In genomic region chr7:80171345-80171744, GRCm38 (mm10) we compare ENCODE assay signal across 9 mouse cellular contexts. TPM values are rescaled to one million over a fixed set of nuclear protein-coding genes. Genes with fewer than 3 reads are reported as not detected.
DNase-seq lines count a peak whose midpoint lies in the region; ATAC-seq and TF ChIP-seq lines count a peak whose summit lies in the region.
"Had no signal": no experiment of that assay in that cellular context is flagged by ENCODE, and none has a peak within 500 bp of the region (broad histone marks: within the 10 kb centered on the region; RNA-seq: fewer than 3 reads in every experiment).

No protein-coding gene starts in this region.

- no peaks in the 10 kb centered on the region for H3K36me3 ChIP-seq in spleen, adult 2 months (ENCODE audit: control insufficient read depth, insufficient read depth, low read length)
- no peaks in the 10 kb centered on the region for H3K36me3 ChIP-seq in hindbrain, embryonic 12.5 days
- no peaks in the 10 kb centered on the region for H3K36me3 ChIP-seq in stomach, postnatal 0 days (ENCODE audit: control insufficient read depth, insufficient read depth, low read length)

- ATAC-seq in hindbrain, embryonic 12.5 days (ENCODE audit: low FRiP score), result 0 out of 2 replicates have a peak, but pooled peaks have one; percentile 29
- peak; percentile 16; the same call in 1 of the 2 replicates for ATAC-seq in stomach, postnatal 0 days (ENCODE audit: low FRiP score, low TSS enrichment)

- no peak overlapping the region for H3K4me2 ChIP-seq in hindbrain, embryonic 12.5 days (replicated peaks)
- peak overlapping the region; percentile 1; the same call in 1 of the 2 replicates for H3K4me2 ChIP-seq in stomach, postnatal 0 days (replicated peaks; ENCODE audit: low read depth)

- no peak for TF ChIP-seq CTCF in spleen, adult 2 months (IDR thresholded peaks at IDR 0.05; ENCODE audit: extremely low read depth, insufficient read depth, insufficient read length, insufficient replicate concordance)
- peak; percentile 25; the same call in 1 of the 2 replicates for TF ChIP-seq CTCF in stomach, postnatal 0 days (IDR thresholded peaks at IDR 0.05; ENCODE audit: low read depth)

- H3K27me3 ChIP-seq in spleen, adult 2 months (ENCODE audit: control insufficient read depth, insufficient read depth, low read length), result no peaks in the 10 kb centered on the region
- H3K27me3 ChIP-seq in hindbrain, embryonic 12.5 days, result no peaks in the 10 kb centered on the region
- no peaks in the 10 kb centered on the region for H3K27me3 ChIP-seq in stomach, postnatal 0 days (ENCODE audit: control insufficient read depth, insufficient read depth, low read length)

- peak overlapping the region; percentile 4; the same call in 1 of the 2 replicates for H3K27ac ChIP-seq in spleen, adult 2 months (ENCODE audit: insufficient read depth, low read length)
- no peak overlapping the region for H3K27ac ChIP-seq in hindbrain, embryonic 12.5 days
- peak overlapping the region; percentile 53 for H3K27ac ChIP-seq in stomach, postnatal 0 days (replicated peaks)
- H3K27ac ChIP-seq: liver, embryonic 14.5 days had no signal

- no peak for TF ChIP-seq EP300 in stomach, postnatal 0 days (optimal IDR thresholded peaks at IDR 0.05)

- H3K4me1 ChIP-seq in spleen, adult 2 months (ENCODE audit: control insufficient read depth, insufficient read depth, insufficient read length), result peaks cover 12% of the 10 kb centered on the region
- peaks cover 5% of the 10 kb centered on the region for H3K4me1 ChIP-seq in hindbrain, embryonic 12.5 days
- peaks cover 3% of the 10 kb centered on the region for H3K4me1 ChIP-seq in stomach, postnatal 0 days (replicated peaks; ENCODE audit: control insufficient read depth, insufficient read depth)

- DNase-seq in gastrocnemius, adult 18-20 months (ENCODE audit: low spot score), result peak; percentile 27
- DNase-seq in gastrocnemius, adult 8-10 months (ENCODE audit: low spot score in 2 of 2), result no peak
- no peak for DNase-seq in spleen, adult 2 months (ENCODE audit: low read depth in 1 of 2, low spot score in 2 of 2)
- DNase-seq in spleen, postnatal 4 days (ENCODE audit: low spot score in 2 of 2), result no peak
- peak; percentile 95 for DNase-seq in left cerebral cortex, postnatal 4 days
- DNase-seq in stomach, postnatal 0 days (ENCODE audit: low spot score), result peak; percentile 59
- no peak for DNase-seq in yolk sac, embryonic 10.5 days (ENCODE audit: low spot score)

- no peak for TF ChIP-seq POLR2A in spleen, adult 2 months (IDR thresholded peaks at IDR 0.05; ENCODE audit: low read depth, low read length)

- intact Hi-C loops in left cerebral cortex, postnatal 4 days (cut with DNase I), result no loop called here

- WGBS in spleen, adult 2 months, result 39% methylated on average over 8 of the region's 8 CpGs
- 47% methylated on average over 8 of the region's 8 CpGs for WGBS in hindbrain, embryonic 12.5 days
- 30% methylated on average over 8 of the region's 8 CpGs for WGBS in stomach, postnatal 0 days

- no peak overlapping the region for H3K4me3 ChIP-seq in spleen, adult 2 months (ENCODE audit: extremely low read depth, insufficient read depth, insufficient read length)
- no peak overlapping the region for H3K4me3 ChIP-seq in hindbrain, embryonic 12.5 days
- no peak overlapping the region for H3K4me3 ChIP-seq in stomach, postnatal 0 days (ENCODE audit: low read depth, low read length)

- H3K9ac ChIP-seq in hindbrain, embryonic 12.5 days, result no peak overlapping the region
- H3K9ac ChIP-seq in stomach, postnatal 0 days (ENCODE audit: low read length), result peak overlapping the region; percentile 1; the same call in 1 of the 2 replicates
- H3K9ac ChIP-seq: liver, embryonic 14.5 days had no signal

- no peaks in the 10 kb centered on the region for H3K9me3 ChIP-seq in hindbrain, embryonic 12.5 days (replicated peaks)
- no peaks in the 10 kb centered on the region for H3K9me3 ChIP-seq in stomach, postnatal 0 days (ENCODE audit: control insufficient read depth, low read length)

RNA-seq across cellular contexts. Expression of gene Sema4b, which starts 15.3 kb away (rescaled TPM):
- total RNA-seq in gastrocnemius, adult 18-20 months (2021), result 1 to 10 TPM; 1.2 to 1.7 TPM
- 1 to 10 TPM in 3 of 4 experiments, under 1 TPM in 1; 0.92 to 2.1 (median 1.5) TPM for total RNA-seq in gastrocnemius, adult 8-10 months (2022)
- 69.5 and 81.3 TPM in 2 replicates for polyA plus RNA-seq in spleen, adult 2 months (2012; rRNA removed)
- polyA plus RNA-seq in hindbrain, embryonic 12.5 days (2016; fragmentation: Nextera tagmentation; extraction: Ambion mirVana), result 20.9 and 21.1 TPM in 2 replicates
- 10 to 100 TPM; 31.4 to 33.9 TPM for total RNA-seq in left cerebral cortex, postnatal 4 days (2021)
- 19.4 and 19.9 TPM in 2 replicates for polyA plus RNA-seq in stomach, postnatal 0 days (2015; fragmentation: Nextera tagmentation; extraction: Ambion mirVana)

RNA-seq across cellular contexts. Expression of gene Idh2, which starts 56.2 kb away (rescaled TPM):
- total RNA-seq in gastrocnemius, adult 18-20 months (2021), result 100 to 1,000 TPM; 317 to 516 TPM
- 100 to 1,000 TPM; 295 to 383 (median 326) TPM for total RNA-seq in gastrocnemius, adult 8-10 months (2022)
- 52.6 and 54.0 TPM in 2 replicates for polyA plus RNA-seq in spleen, adult 2 months (2012; rRNA removed)
- 322 and 326 TPM in 2 replicates for polyA plus RNA-seq in hindbrain, embryonic 12.5 days (2016; fragmentation: Nextera tagmentation; extraction: Ambion mirVana)
- 10 to 100 TPM; 66.4 to 74.7 TPM for total RNA-seq in left cerebral cortex, postnatal 4 days (2021)
- 288 TPM in 2 replicates for polyA plus RNA-seq in stomach, postnatal 0 days (2015; fragmentation: Nextera tagmentation; extraction: Ambion mirVana)

Comparison
In these comparisons a context has a peak if more than half of its experiments do, and no peak if none do; other contexts are left out.
1. DNase-seq: peak in gastrocnemius, adult 18-20 months (single experiment), left cerebral cortex, postnatal 4 days (single experiment) and stomach, postnatal 0 days (single experiment); none in gastrocnemius, adult 8-10 months (0 of 2), spleen, adult 2 months (0 of 2), spleen, postnatal 4 days (0 of 2) and yolk sac, embryonic 10.5 days (single experiment).
2. RNA of gene Sema4b, which starts 15.3 kb away (total RNA-seq): 31.4 to 33.9 TPM in left cerebral cortex, postnatal 4 days; 1.2 to 1.7 TPM in gastrocnemius, adult 18-20 months and 0.92 to 2.1 TPM in gastrocnemius, adult 8-10 months; every median in the first group is over 10 times any median in the second.